Mouse (Mus musculus) testis, adult 2 months (tissue): ENCODE data around the gene Gm21586. TPM values are rescaled to one million over a fixed set of nuclear protein-coding genes. Genes with fewer than 3 reads are reported as not detected.
"Not testable (repeated sequence)": the region's sequence is repeated elsewhere in the genome, so short reads cannot be mapped to it uniquely, and the experiment has no call there.

Experiments used
- H3K27ac ChIP-seq: fragments of 200-500 bp; 2 replicates; pipeline ENCODE4 v1.5.1; 2012; ENCODE audit warnings: low read depth, low read length; ENCODE audit not compliant: control insufficient read depth, insufficient read depth
- H3K27me3 ChIP-seq: fragments of 200-500 bp; 2 replicates; pipeline ENCODE4 v1.6.1; 2012; ENCODE audit warnings: mild to moderate bottlenecking, low read length, moderate library complexity; ENCODE audit not compliant: control insufficient read depth, insufficient read depth
- H3K36me3 ChIP-seq: fragments of 200-500 bp; 2 replicates; pipeline ENCODE4 v1.6.1; 2012; ENCODE audit warnings: mild to moderate bottlenecking, low read length; ENCODE audit not compliant: control insufficient read depth, insufficient read depth
- H3K4me1 ChIP-seq: fragments of 200-500 bp; 2 replicates; pipeline ENCODE4 v1.6.1; 2012; ENCODE audit warnings: low read length; ENCODE audit not compliant: control insufficient read depth, insufficient read depth
- H3K4me3 ChIP-seq: fragments of 200-500 bp; 2 replicates; pipeline ENCODE4 v1.5.1; 2012; ENCODE audit warnings: low read depth, mild to moderate bottlenecking, low read length, moderate library complexity, mixed read lengths; ENCODE audit not compliant: control insufficient read depth
- polyA plus RNA-seq: library from polyadenylated mRNA; depleted of rRNA; stranded (reverse); fragments of >200 nt; gene quantifications from 2 replicates; pipeline ENCODE4 v1.2.3, GENCODE M21; 2012; rRNA removed

Gm21586 gene
- polyA plus RNA-seq: not detected in 2 replicates

- not testable (repeated sequence) for H3K27ac ChIP-seq, H3K27me3 ChIP-seq, H3K4me3 ChIP-seq, H3K36me3 ChIP-seq, H3K4me1 ChIP-seq
These were observed at the start of gene Gm21586 for GRCm38 (mm10) chr4:42439078-42439477. TSS of gene Gm21586 (plus strand) at chr4:42439378.

- not testable (repeated sequence) for H3K36me3 ChIP-seq, H3K27me3 ChIP-seq, H3K4me1 ChIP-seq, H3K4me3 ChIP-seq, H3K27ac ChIP-seq
These were observed 27.3 kb downstream of the Gm21586 start, which contains the start of gene Gm2163 for GRCm38 (mm10) chr4:42466452-42466851. TSS of gene Gm2163 (plus strand) at chr4:42466752.

Other genes with a start within 250 kb of the Gm21586 start
- not detected in 2 replicates for gene Gm10600, start 198.7 kb upstream of the Gm21586 start, polyA plus RNA-seq
- gene Ccl21b, start 183.6 kb upstream of the Gm21586 start, polyA plus RNA-seq: not detected in 2 replicates
- gene Gm21953, start 145.1 kb upstream of the Gm21586 start, polyA plus RNA-seq: not detected in 2 replicates
- not detected in 2 replicates for gene Fam205a3, start 121.0 kb upstream of the Gm21586 start, polyA plus RNA-seq
- gene Gm2163, start 27.4 kb downstream of the Gm21586 start, polyA plus RNA-seq: 4.4 and 5.1 TPM in 2 replicates
- not detected in 2 replicates for gene Fam205a2, start 88.8 kb downstream of the Gm21586 start, polyA plus RNA-seq
- not detected in 2 replicates for gene Gm10591, start 172.8 kb downstream of the Gm21586 start, polyA plus RNA-seq
- 2.0 and 2.8 TPM in 2 replicates for gene Gm2564, start 190.3 kb downstream of the Gm21586 start, polyA plus RNA-seq
- 4.1 and 4.5 TPM in 2 replicates for gene Ccl27b, start 215.9 kb downstream of the Gm21586 start, polyA plus RNA-seq
- 1.2 and 1.8 TPM in 2 replicates for gene Il11ra2, start 222.5 kb downstream of the Gm21586 start, polyA plus RNA-seq